Mouse (Mus musculus) hindbrain, embryonic 10.5 days (tissue): ENCODE measurements around the gene Sin3a. TPM values are rescaled to one million over a fixed set of nuclear protein-coding genes. Genes with fewer than 3 reads are reported as not detected.

Experiments
- DNase-seq: peaks from one replicate; pipeline ENCODE4 v3.0.0-alpha.2; 2017; ENCODE audit warnings: low spot score
- H3K27ac ChIP-seq: fragments of 300-500 bp; sonication (generic); 2 replicates; pipeline ENCODE4 v1.5.1; 2016; ENCODE audit warnings: mild to moderate bottlenecking, moderate library complexity
- H3K27me3 ChIP-seq: fragments of 300-500 bp; sonication (generic); 2 replicates; pipeline ENCODE4 v1.6.1; 2016; ENCODE audit warnings: mild to moderate bottlenecking; ENCODE audit not compliant: poor library complexity, insufficient read depth, severe bottlenecking
- H3K36me3 ChIP-seq: fragments of 300-500 bp; sonication (generic); 2 replicates; pipeline ENCODE4 v1.6.1; 2016; ENCODE audit warnings: mild to moderate bottlenecking, moderate library complexity
- H3K4me1 ChIP-seq: fragments of 300-500 bp; sonication (generic); replicated peaks from 2 replicates; pipeline ENCODE4 v1.6.1; 2016; ENCODE audit warnings: mild to moderate bottlenecking
- H3K4me3 ChIP-seq: fragments of 300-500 bp; sonication (generic); 2 replicates; pipeline ENCODE4 v1.5.1; 2016; ENCODE audit warnings: mild to moderate bottlenecking, moderate library complexity
- H3K9me3 ChIP-seq: fragments of 300-500 bp; sonication (generic); 2 replicates; pipeline ENCODE4 v1.6.1; 2016; ENCODE audit warnings: mild to moderate bottlenecking, moderate library complexity
- WGBS: fragments of 180-500 bp; shearing (Covaris S2); methylation state at CpG from one replicate; pipeline ENCODE4 v1.1.7; 2016; 5-methylcytosine and 5-hydroxymethylcytosine counted together
- polyA plus RNA-seq: library from polyadenylated mRNA; unstranded; fragments of >200 nt; fragmentation: Nextera tagmentation; extraction: Ambion mirVana; gene quantifications from 2 replicates; pipeline ENCODE4 v1.2.1, GENCODE M21; 2016

The Sin3a gene
- polyA plus RNA-seq, 1 experiment from 2014 or later, result 46.7 TPM

GRCm38 (mm10) chr9:57158013-57158470 lies 86.2 kb downstream of the Sin3a start, which contains the start of gene Commd4:
TSS of gene Commd4 (minus strand) at chr9:57158331.
- H3K36me3 ChIP-seq, result peaks cover 14% of the 10 kb centered on the region
- H3K27ac ChIP-seq, result peak within 1 kb of the TSS; percentile 83
- 0 out of 2 replicates have a peak, but pooled peaks cover 5% of the 10 kb centered on the region for H3K27me3 ChIP-seq
- peak; percentile 92 for DNase-seq
- H3K4me1 ChIP-seq, result peaks cover 20% of the 10 kb centered on the region
- no peaks in the 10 kb centered on the region for H3K9me3 ChIP-seq
- H3K4me3 ChIP-seq, result peak within 1 kb of the TSS; percentile 87
- WGBS, result 1% methylated on average over 24 of the region's 24 CpGs

GRCm38 (mm10) chr9:57158506-57158905 lies 86.7 kb downstream of the Sin3a start:
- DNase-seq, result no peak
- Histone ChIP-seq H3K9me3 (no peaks in the 10 kb centered on the region), H3K27me3 (0 out of 2 replicates have a peak, but pooled peaks cover 5% of the 10 kb centered on the region), H3K4me3 (peak overlapping the region; percentile 87), H3K36me3 (peaks cover 14% of the 10 kb centered on the region), H3K27ac (peak overlapping the region; percentile 83), H3K4me1 (peaks cover 20% of the 10 kb centered on the region)
- WGBS, result 40% methylated on average over 11 of the region's 11 CpGs

- Histone ChIP-seq H3K4me3 (no peak overlapping the region), H3K27ac (no peak overlapping the region), H3K36me3 (no peaks in the 10 kb centered on the region), H3K9me3 (no peaks in the 10 kb centered on the region), H3K27me3 (peaks cover 5% of the 10 kb centered on the region; the same call in 1 of the 2 replicates), H3K4me1 (peaks cover 4% of the 10 kb centered on the region)
- 27% methylated on average over 3 of the region's 3 CpGs for WGBS
- DNase-seq, result no peak
Measured at GRCm38 (mm10) chr9:57162496-57162895, 90.7 kb downstream of the Sin3a start.

- Histone ChIP-seq H3K27me3 (peaks cover 5% of the 10 kb centered on the region; the same call in 1 of the 2 replicates), H3K4me3 (no peak overlapping the region), H3K9me3 (no peaks in the 10 kb centered on the region), H3K36me3 (no peaks in the 10 kb centered on the region), H3K4me1 (no peaks in the 10 kb centered on the region; the same call in 1 of the 2 replicates), H3K27ac (no peak overlapping the region)
- no peak for DNase-seq
- 39% methylated on average over 2 of the region's 2 CpGs for WGBS
Measured at GRCm38 (mm10) chr9:57163137-57163536, 91.3 kb downstream of the Sin3a start.

- no peaks in the 10 kb centered on the region for H3K4me1 ChIP-seq
- H3K36me3 ChIP-seq, result no peaks in the 10 kb centered on the region
- 86% methylated on average over 2 of the region's 2 CpGs for WGBS
- no peak overlapping the region for H3K27ac ChIP-seq
- H3K27me3 ChIP-seq, result no peaks in the 10 kb centered on the region; the same call in 1 of the 2 replicates
- H3K4me3 ChIP-seq, result no peak overlapping the region
- H3K9me3 ChIP-seq, result no peaks in the 10 kb centered on the region
- no peak for DNase-seq
Measured at GRCm38 (mm10) chr9:57166173-57166572, 94.3 kb downstream of the Sin3a start.

GRCm38 (mm10) chr9:57168411-57168810 lies 96.6 kb downstream of the Sin3a start:
- no peak overlapping the region for H3K4me3 ChIP-seq
- no peak for DNase-seq
- H3K27ac ChIP-seq, result no peak overlapping the region
- no peaks in the 10 kb centered on the region for H3K4me1 ChIP-seq
- H3K36me3 ChIP-seq, result no peaks in the 10 kb centered on the region
- 78% methylated on average over 5 of the region's 5 CpGs for WGBS
- no peaks in the 10 kb centered on the region for H3K9me3 ChIP-seq
- no peaks in the 10 kb centered on the region; the same call in 1 of the 2 replicates for H3K27me3 ChIP-seq

Other genes with a start within 250 kb of the Sin3a start
- 0.14 TPM in 1 of 2 replicates, not detected in the other for gene Odf3l1, start 207.4 kb upstream of the Sin3a start, polyA plus RNA-seq
- gene Cspg4, start 207.0 kb upstream of the Sin3a start, polyA plus RNA-seq, result 1.9 and 2.0 TPM in 2 replicates
- 6.7 and 9.2 TPM in 2 replicates for gene Snx33, start 143.7 kb upstream of the Sin3a start, polyA plus RNA-seq
- gene Imp3, start 134.6 kb upstream of the Sin3a start, polyA plus RNA-seq, result 66.8 and 67.9 TPM in 2 replicates
- gene Snupn, start 121.2 kb upstream of the Sin3a start, polyA plus RNA-seq, result 28.4 and 28.6 TPM in 2 replicates
- gene Ptpn9, start 77.1 kb upstream of the Sin3a start, polyA plus RNA-seq, result 20.5 and 21.4 TPM in 2 replicates
- 58.7 and 62.5 TPM in 2 replicates for gene Man2c1, start 58.6 kb downstream of the Sin3a start, polyA plus RNA-seq
- 6.3 and 8.0 TPM in 2 replicates for gene Neil1, start 76.3 kb downstream of the Sin3a start, polyA plus RNA-seq
- gene Commd4, start 86.3 kb downstream of the Sin3a start, polyA plus RNA-seq, result 110 and 134 TPM in 2 replicates
- not detected in 2 replicates for gene Trcg1, start 164.5 kb downstream of the Sin3a start, polyA plus RNA-seq
- gene 1700017B05Rik, start 190.6 kb downstream of the Sin3a start, polyA plus RNA-seq, result 9.5 and 10.9 TPM in 2 replicates